Mouse (Mus musculus) heart, embryonic 13.5 days (tissue): Measurements from ENCODE around the gene Bcam. TPM values are rescaled to one million over a fixed set of nuclear protein-coding genes. Genes with fewer than 3 reads are reported as not detected.

ENCODE experiments used
- ATAC-seq: fragments of 200-750 bp; cut with Nextera tagmentation; 2 replicates; pipeline ENCODE4 v1.8.0; 2017; ENCODE audit warnings: moderate TSS enrichment; ENCODE audit not compliant: insufficient number of reproducible peaks, low FRiP score, low TSS enrichment; ENCODE audit errors: extremely low read depth
- H3K27ac ChIP-seq: fragments of 300-500 bp; sonication (generic); replicated peaks from 2 replicates; pipeline ENCODE4 v1.5.1; 2015; ENCODE audit warnings: moderate library complexity, mild to moderate bottlenecking, inconsistent platforms
- H3K27me3 ChIP-seq: fragments of 300-500 bp; sonication (generic); replicated peaks from 2 replicates; pipeline ENCODE4 v1.6.1; 2015; ENCODE audit warnings: mild to moderate bottlenecking, inconsistent platforms
- H3K36me3 ChIP-seq: fragments of 300-500 bp; sonication (generic); 2 replicates; pipeline ENCODE4 v1.6.1; 2015; ENCODE audit warnings: mild to moderate bottlenecking, inconsistent platforms
- H3K4me1 ChIP-seq: fragments of 300-500 bp; sonication (generic); 2 replicates; pipeline ENCODE4 v1.6.1; 2015; ENCODE audit warnings: inconsistent platforms
- H3K4me2 ChIP-seq: fragments of 300-500 bp; sonication (generic); 2 replicates; pipeline ENCODE4 v1.6.1; 2015; ENCODE audit warnings: inconsistent platforms, mild to moderate bottlenecking, moderate library complexity
- H3K4me3 ChIP-seq: fragments of 300-500 bp; sonication (generic); 2 replicates; pipeline ENCODE4 v1.5.1; 2015; ENCODE audit warnings: moderate library complexity, mild to moderate bottlenecking, inconsistent platforms
- H3K9ac ChIP-seq: fragments of 300-500 bp; sonication (generic); 2 replicates; pipeline ENCODE4 v1.6.1; 2015; ENCODE audit warnings: inconsistent platforms, mild to moderate bottlenecking, moderate library complexity
- H3K9me3 ChIP-seq: fragments of 300-500 bp; sonication (generic); 2 replicates; pipeline ENCODE4 v1.6.1; 2016; ENCODE audit warnings: inconsistent platforms
- WGBS: fragments of 180-500 bp; shearing (Covaris S2); methylation state at CpG from one replicate; pipeline ENCODE4 v1.1.7; 2015; ENCODE audit warnings: mixed read lengths; 5-methylcytosine and 5-hydroxymethylcytosine counted together
- polyA plus RNA-seq: library from polyadenylated mRNA; unstranded; fragments of >200 nt; fragmentation: Nextera tagmentation; extraction: Ambion mirVana; gene quantifications from 2 replicates; pipeline ENCODE4 v1.2.1, GENCODE M21; 2015

Gene Bcam
- polyA plus RNA-seq, 1 experiment from 2014 or later: 223 TPM

DNA sequence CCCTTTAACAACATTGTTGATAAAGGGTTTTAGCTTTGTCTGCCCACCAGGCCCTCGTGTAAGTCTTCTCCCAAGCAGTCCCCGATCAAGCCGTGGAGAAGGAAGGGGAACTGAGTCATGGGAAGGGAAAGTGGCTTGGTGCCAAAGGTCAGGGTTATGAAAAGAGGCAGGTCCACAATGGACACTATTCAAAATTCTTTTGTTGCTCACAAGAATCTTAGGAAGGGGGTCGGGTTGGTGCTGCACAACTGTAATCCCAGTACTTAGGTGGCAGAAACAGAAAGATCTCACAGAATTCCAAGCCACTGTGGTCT lies 19.8 kb downstream of the Bcam start:
- Histone ChIP-seq H3K36me3 (no peaks in the 10 kb centered on the region), H3K27ac (peak overlapping the region; percentile 80), H3K4me2 (peak overlapping the region; percentile 91; the same call in 1 of the 2 replicates), H3K4me3 (no peak overlapping the region), H3K27me3 (no peaks in the 10 kb centered on the region), H3K9ac (peak overlapping the region; percentile 77; the same call in 1 of the 2 replicates), H3K4me1 (peaks cover 65% of the 10 kb centered on the region), H3K9me3 (no peaks in the 10 kb centered on the region)
- WGBS: 36% methylated on average over 4 of the region's 4 CpGs
- ATAC-seq: no peak

- Histone ChIP-seq H3K4me2 (peak within 1 kb of the TSS; percentile 91), H3K9me3 (no peaks in the 10 kb centered on the region), H3K36me3 (peaks cover 3% of the 10 kb centered on the region; the same call in 1 of the 2 replicates), H3K4me3 (peak within 1 kb of the TSS; percentile 84), H3K9ac (peak within 1 kb of the TSS; percentile 96), H3K4me1 (peaks cover 65% of the 10 kb centered on the region), H3K27ac (peak within 1 kb of the TSS; percentile 93), H3K27me3 (no peaks in the 10 kb centered on the region)
- peak; percentile 55 for ATAC-seq
- 16% methylated on average over 19 of the region's 19 CpGs for WGBS
Measured at GRCm38 (mm10) chr7:19750217-19751069, 20.4 kb downstream of the Bcam start, which contains the start of gene Nectin2. Gene Nectin2, minus strand, starts transcription at chr7:19750483.

GRCm38 (mm10) chr7:19749389-19750216 lies 21.2 kb downstream of the Bcam start:
- Histone ChIP-seq H3K36me3 (peaks cover 3% of the 10 kb centered on the region; the same call in 1 of the 2 replicates), H3K27ac (peak overlapping the region; percentile 93), H3K4me1 (peaks cover 67% of the 10 kb centered on the region), H3K9me3 (no peaks in the 10 kb centered on the region), H3K9ac (peak overlapping the region; percentile 96), H3K27me3 (no peaks in the 10 kb centered on the region), H3K4me2 (peak overlapping the region; percentile 91), H3K4me3 (peak overlapping the region; percentile 84)
- peak; percentile 93 for ATAC-seq
- WGBS: under 1% methylated on average over 46 of the region's 46 CpGs

- peak overlapping the region; percentile 84 for H3K4me3 ChIP-seq
- no peak for ATAC-seq
- H3K4me1 ChIP-seq: peaks cover 67% of the 10 kb centered on the region
- H3K27me3 ChIP-seq: no peaks in the 10 kb centered on the region
- no peaks in the 10 kb centered on the region for H3K9me3 ChIP-seq
- H3K9ac ChIP-seq: peak overlapping the region; percentile 96
- WGBS: under 1% methylated on average over 32 of the region's 32 CpGs
- peak overlapping the region; percentile 93 for H3K27ac ChIP-seq
- peak overlapping the region; percentile 91 for H3K4me2 ChIP-seq
- H3K36me3 ChIP-seq: peaks cover 8% of the 10 kb centered on the region
Measured at GRCm38 (mm10) chr7:19748219-19749195, 22.3 kb downstream of the Bcam start.

GRCm38 (mm10) chr7:19747420-19748218 lies 23.2 kb downstream of the Bcam start:
- H3K4me2 ChIP-seq: peak overlapping the region; percentile 91
- no peaks in the 10 kb centered on the region for H3K27me3 ChIP-seq
- no peak for ATAC-seq
- peak overlapping the region; percentile 96 for H3K9ac ChIP-seq
- H3K4me1 ChIP-seq: peaks cover 66% of the 10 kb centered on the region
- no peaks in the 10 kb centered on the region for H3K9me3 ChIP-seq
- 6% methylated on average over 25 of the region's 25 CpGs for WGBS
- peak overlapping the region; percentile 93 for H3K27ac ChIP-seq
- peaks cover 14% of the 10 kb centered on the region for H3K36me3 ChIP-seq
- peak overlapping the region; percentile 84 for H3K4me3 ChIP-seq

GRCm38 (mm10) chr7:19746426-19747201 lies 24.2 kb downstream of the Bcam start:
- no peaks in the 10 kb centered on the region for H3K27me3 ChIP-seq
- peak overlapping the region; percentile 93 for H3K27ac ChIP-seq
- H3K9me3 ChIP-seq: no peaks in the 10 kb centered on the region
- H3K4me2 ChIP-seq: peak overlapping the region; percentile 91
- H3K4me3 ChIP-seq: peak overlapping the region; percentile 84
- peaks cover 74% of the 10 kb centered on the region for H3K4me1 ChIP-seq
- 19% methylated on average over 6 of the region's 6 CpGs for WGBS
- H3K36me3 ChIP-seq: peaks cover 19% of the 10 kb centered on the region
- ATAC-seq: no peak
- peak overlapping the region; percentile 96 for H3K9ac ChIP-seq

DNA sequence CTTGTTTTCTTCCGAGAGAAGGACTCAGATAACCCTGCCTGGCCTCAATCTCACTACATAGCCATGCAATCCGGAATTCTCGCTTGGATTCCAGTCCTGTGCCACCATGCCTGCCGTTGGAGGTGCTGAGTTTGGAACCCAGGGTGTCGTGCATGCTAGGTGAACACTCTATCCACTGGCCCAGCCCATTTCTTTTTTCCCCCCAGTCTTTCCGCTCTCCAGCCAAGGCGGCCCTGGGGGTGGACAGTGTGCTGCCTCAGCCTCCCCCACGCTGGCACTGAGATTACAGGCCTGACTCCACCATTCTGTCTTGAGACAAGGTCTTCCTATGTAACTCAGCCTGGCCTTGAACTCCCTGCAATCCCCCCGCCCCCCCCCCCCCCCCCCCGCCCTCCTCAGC lies 24.8 kb downstream of the Bcam start:
- H3K9me3 ChIP-seq: no peaks in the 10 kb centered on the region
- no peak for ATAC-seq
- no peaks in the 10 kb centered on the region for H3K27me3 ChIP-seq
- H3K4me3 ChIP-seq: no peak overlapping the region
- peak overlapping the region; percentile 50; the same call in 1 of the 2 replicates for H3K9ac ChIP-seq
- peak overlapping the region; percentile 84 for H3K27ac ChIP-seq
- peaks cover 77% of the 10 kb centered on the region for H3K4me1 ChIP-seq
- WGBS: 59% methylated on average over 8 of the region's 10 CpGs
- H3K36me3 ChIP-seq: peaks cover 25% of the 10 kb centered on the region
- peak overlapping the region; percentile 91; the same call in 1 of the 2 replicates for H3K4me2 ChIP-seq

DNA sequence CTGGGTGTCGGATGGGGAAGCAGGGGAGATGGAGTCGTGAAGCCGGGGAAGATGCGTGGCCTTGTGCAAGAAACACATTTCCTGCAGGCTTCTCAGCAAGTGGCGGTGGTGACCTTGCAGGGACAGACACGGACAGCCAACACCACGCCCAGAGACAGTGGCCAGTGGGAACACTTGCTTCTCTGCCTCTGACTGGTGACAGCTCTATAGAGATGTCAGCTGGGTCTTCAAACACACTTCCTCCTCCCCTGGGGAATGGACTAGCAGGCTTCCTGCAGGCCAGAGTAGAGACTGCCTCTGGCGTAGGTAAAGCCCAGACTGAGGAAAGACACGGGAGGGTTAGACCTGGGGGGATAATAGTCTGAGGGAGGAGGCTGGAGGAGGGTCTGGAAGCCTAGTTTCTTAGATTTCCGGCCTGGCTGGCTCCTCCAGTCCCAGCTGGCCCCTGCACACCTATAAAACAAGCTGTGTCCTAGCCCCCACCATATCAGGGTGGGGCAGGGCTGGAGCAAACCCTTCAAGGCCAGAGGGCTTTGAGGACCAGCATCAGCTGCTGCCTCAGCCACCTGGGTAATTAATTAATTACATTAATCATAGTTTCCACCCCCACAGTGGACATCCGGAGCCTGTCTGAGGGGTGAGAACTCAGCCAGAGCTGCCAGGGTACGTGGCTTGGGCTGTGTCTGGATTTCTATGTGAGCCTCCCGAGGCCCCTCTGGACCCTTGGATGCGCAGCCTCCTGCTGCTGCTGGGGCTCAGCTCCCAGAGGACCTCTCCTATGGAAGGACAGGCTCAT lies 26.0 kb downstream of the Bcam start:
- Histone ChIP-seq H3K36me3 (peaks cover 37% of the 10 kb centered on the region), H3K4me2 (peak overlapping the region; percentile 91), H3K27ac (peak overlapping the region; percentile 84), H3K27me3 (no peaks in the 10 kb centered on the region), H3K4me3 (peak overlapping the region; percentile 8; the same call in 1 of the 2 replicates), H3K9me3 (peaks cover 4% of the 10 kb centered on the region; the same call in 1 of the 2 replicates), H3K4me1 (peaks cover 75% of the 10 kb centered on the region), H3K9ac (peak overlapping the region; percentile 73)
- no peak; the same call in 1 of the 2 replicates for ATAC-seq
- 25% methylated on average over 14 of the region's 14 CpGs for WGBS

DNA sequence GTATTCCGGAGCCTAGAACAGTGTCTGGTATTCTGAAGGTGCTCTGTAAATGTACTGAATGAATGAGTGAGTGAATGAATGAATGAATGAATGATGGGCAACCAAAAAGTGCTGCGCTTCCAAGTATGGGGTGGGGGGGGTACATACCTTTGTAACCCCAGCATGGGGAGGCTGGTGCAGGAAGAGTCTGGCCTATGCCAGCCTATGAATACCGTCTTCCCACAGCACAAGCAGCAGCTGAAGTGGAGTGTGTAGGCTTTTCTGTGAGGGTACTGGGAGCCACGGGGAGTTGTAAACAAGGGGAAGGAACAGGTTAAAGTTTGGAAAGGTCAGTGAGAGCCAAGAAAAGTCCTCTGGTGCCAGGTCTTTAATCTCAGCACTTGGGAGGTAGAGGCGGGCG lies 27.0 kb downstream of the Bcam start:
- Histone ChIP-seq H3K9me3 (peaks cover 4% of the 10 kb centered on the region; the same call in 1 of the 2 replicates), H3K27me3 (no peaks in the 10 kb centered on the region), H3K36me3 (peaks cover 47% of the 10 kb centered on the region), H3K27ac (peak overlapping the region; percentile 84; the same call in 1 of the 2 replicates), H3K4me2 (no peak overlapping the region), H3K4me3 (no peak overlapping the region), H3K9ac (no peak overlapping the region), H3K4me1 (peaks cover 75% of the 10 kb centered on the region)
- no peak for ATAC-seq
- 74% methylated on average over 6 of the region's 6 CpGs for WGBS
